Mouse (Mus musculus): Measurements from ENCODE around the gene Fbxo47. TPM values are rescaled to one million over a fixed set of nuclear protein-coding genes. Genes with fewer than 3 reads are reported as not detected.

The Fbxo47 gene
- 0.85 TPM for polyA plus RNA-seq (2014; fragmentation: Illumina TruSeq; extraction: RNeasy Lipid Tissue Mini Kit (QIAGEN cat#74804); ENCODE audit: low read depth, low replicate concordance)

DNA sequence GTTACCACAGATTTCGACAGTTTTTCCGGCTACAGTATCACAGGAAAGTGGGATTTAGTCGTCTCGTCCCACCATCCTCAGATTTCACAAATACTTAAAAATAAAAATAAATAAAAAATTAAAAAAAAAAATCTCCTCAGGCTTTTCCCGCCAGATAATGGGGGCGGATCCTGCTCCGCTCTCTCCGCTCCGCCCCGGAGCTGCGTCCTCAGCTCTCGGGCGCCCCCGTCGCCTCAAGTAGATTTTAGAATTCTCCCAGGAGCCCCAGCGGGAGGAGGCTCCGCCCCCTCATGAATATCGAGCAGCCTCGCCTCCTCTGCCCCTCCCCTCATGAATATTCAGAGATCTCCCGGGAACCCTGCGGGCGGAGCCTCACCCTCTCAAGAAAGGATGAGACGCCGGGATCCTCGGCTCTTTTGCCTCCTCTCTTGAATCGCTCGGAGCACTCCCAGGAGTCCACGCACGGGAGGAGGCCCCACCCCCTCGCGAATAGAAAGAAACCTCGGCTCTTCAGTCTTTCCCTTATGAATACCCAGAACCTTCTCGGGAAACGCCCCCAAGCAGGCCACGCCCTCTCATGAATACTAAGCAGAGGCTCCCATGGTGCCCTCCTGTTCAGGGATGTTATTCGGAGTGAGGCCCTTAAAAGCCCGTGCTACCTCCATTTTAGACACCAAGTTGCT, at the start of gene Fbxo47:
TSS of gene Fbxo47 (minus strand) at position 237 of the 683 bp plus-strand sequence.

DNA sequence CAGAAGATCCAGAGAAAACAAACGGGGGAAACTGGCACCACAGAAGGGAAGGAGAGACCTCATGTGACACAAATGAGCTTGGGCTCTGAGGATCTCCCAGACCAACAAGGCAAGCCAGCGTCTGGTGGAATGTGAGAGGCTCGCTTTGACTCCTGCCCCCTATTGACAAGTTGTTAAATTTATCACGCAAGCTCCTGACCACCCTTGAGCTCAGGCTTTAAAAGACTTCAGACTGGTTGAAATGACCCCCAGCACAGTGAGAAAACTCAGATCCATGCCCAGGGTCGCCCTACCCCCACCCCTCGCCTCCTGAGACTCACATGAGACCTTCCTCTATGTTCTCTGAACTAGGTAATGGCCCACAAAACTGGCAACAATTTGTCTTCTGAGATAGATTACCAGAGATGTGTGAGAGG, 43.4 kb downstream of the Fbxo47 start, which contains the start of gene B230217C12Rik:
TSS of gene B230217C12Rik (plus strand) at position 242 of the 416 bp plus-strand sequence.

Other genes starting within 250 kb of the Fbxo47 start
- 6.1 TPM for gene Mllt6, start 220.7 kb downstream of the Fbxo47 start, polyA plus RNA-seq (2014; fragmentation: Illumina TruSeq; extraction: RNeasy Lipid Tissue Mini Kit (QIAGEN cat#74804); ENCODE audit: low read depth, low replicate concordance)
- gene Cisd3, start 198.3 kb downstream of the Fbxo47 start, polyA plus RNA-seq (2014; fragmentation: Illumina TruSeq; extraction: RNeasy Lipid Tissue Mini Kit (QIAGEN cat#74804); ENCODE audit: low read depth, low replicate concordance) = 24.5 TPM
- 6.7 TPM for gene Pcgf2, start 183.7 kb downstream of the Fbxo47 start, polyA plus RNA-seq (2014; fragmentation: Illumina TruSeq; extraction: RNeasy Lipid Tissue Mini Kit (QIAGEN cat#74804); ENCODE audit: low read depth, low replicate concordance)
- 11.0 TPM for gene Psmb3, start 180.8 kb downstream of the Fbxo47 start, polyA plus RNA-seq (2014; fragmentation: Illumina TruSeq; extraction: RNeasy Lipid Tissue Mini Kit (QIAGEN cat#74804); ENCODE audit: low read depth, low replicate concordance)
- gene Pip4k2b, start 139.4 kb downstream of the Fbxo47 start, polyA plus RNA-seq (2014; fragmentation: Illumina TruSeq; extraction: RNeasy Lipid Tissue Mini Kit (QIAGEN cat#74804); ENCODE audit: low read depth, low replicate concordance) = 5.3 TPM
- gene Cwc25, start 117.6 kb downstream of the Fbxo47 start, polyA plus RNA-seq (2014; fragmentation: Illumina TruSeq; extraction: RNeasy Lipid Tissue Mini Kit (QIAGEN cat#74804); ENCODE audit: low read depth, low replicate concordance) = 16.8 TPM
- not detected for gene 1700001P01Rik, start 108.2 kb downstream of the Fbxo47 start, polyA plus RNA-seq (2014; fragmentation: Illumina TruSeq; extraction: RNeasy Lipid Tissue Mini Kit (QIAGEN cat#74804); ENCODE audit: low read depth, low replicate concordance)
- gene Rpl23, start 101.7 kb downstream of the Fbxo47 start, polyA plus RNA-seq (2014; fragmentation: Illumina TruSeq; extraction: RNeasy Lipid Tissue Mini Kit (QIAGEN cat#74804); ENCODE audit: low read depth, low replicate concordance) = 2,348 TPM
- 74.4 TPM for gene Lasp1, start 85.2 kb downstream of the Fbxo47 start, polyA plus RNA-seq (2014; fragmentation: Illumina TruSeq; extraction: RNeasy Lipid Tissue Mini Kit (QIAGEN cat#74804); ENCODE audit: low read depth, low replicate concordance)
- gene B230217C12Rik, start 43.4 kb downstream of the Fbxo47 start, polyA plus RNA-seq (2014; fragmentation: Illumina TruSeq; extraction: RNeasy Lipid Tissue Mini Kit (QIAGEN cat#74804); ENCODE audit: low read depth, low replicate concordance) = 2.6 TPM
- 0.16 TPM for gene Plxdc1, start 102.3 kb upstream of the Fbxo47 start, polyA plus RNA-seq (2014; fragmentation: Illumina TruSeq; extraction: RNeasy Lipid Tissue Mini Kit (QIAGEN cat#74804); ENCODE audit: low read depth, low replicate concordance)
- gene Arl5c, start 112.0 kb upstream of the Fbxo47 start, polyA plus RNA-seq (2014; fragmentation: Illumina TruSeq; extraction: RNeasy Lipid Tissue Mini Kit (QIAGEN cat#74804); ENCODE audit: low read depth, low replicate concordance) = 1.5 TPM
- not detected for gene Cacnb1, start 138.9 kb upstream of the Fbxo47 start, polyA plus RNA-seq (2014; fragmentation: Illumina TruSeq; extraction: RNeasy Lipid Tissue Mini Kit (QIAGEN cat#74804); ENCODE audit: low read depth, low replicate concordance)
- 125 TPM for gene Rpl19, start 142.6 kb upstream of the Fbxo47 start, polyA plus RNA-seq (2014; fragmentation: Illumina TruSeq; extraction: RNeasy Lipid Tissue Mini Kit (QIAGEN cat#74804); ENCODE audit: low read depth, low replicate concordance)
- gene Stac2, start 169.3 kb upstream of the Fbxo47 start, polyA plus RNA-seq (2014; fragmentation: Illumina TruSeq; extraction: RNeasy Lipid Tissue Mini Kit (QIAGEN cat#74804); ENCODE audit: low read depth, low replicate concordance) = 0.13 TPM